Mouse (Mus musculus): ENCODE results near the gene Opcml.

- TF ChIP-seq CTCF (IDR thresholded peaks at IDR 0.05; ENCODE audit: low read depth, low read length) (no peak), POLR2A (IDR thresholded peaks at IDR 0.05; ENCODE audit: extremely low read depth, insufficient read depth, low read length) (no peak)
These were observed 135.1 kb downstream of the Opcml start for GRCm38 (mm10) chr9:27925650-27926049.

Measured in liver, adult 2 months (tissue).